In the genomic region with DNA sequence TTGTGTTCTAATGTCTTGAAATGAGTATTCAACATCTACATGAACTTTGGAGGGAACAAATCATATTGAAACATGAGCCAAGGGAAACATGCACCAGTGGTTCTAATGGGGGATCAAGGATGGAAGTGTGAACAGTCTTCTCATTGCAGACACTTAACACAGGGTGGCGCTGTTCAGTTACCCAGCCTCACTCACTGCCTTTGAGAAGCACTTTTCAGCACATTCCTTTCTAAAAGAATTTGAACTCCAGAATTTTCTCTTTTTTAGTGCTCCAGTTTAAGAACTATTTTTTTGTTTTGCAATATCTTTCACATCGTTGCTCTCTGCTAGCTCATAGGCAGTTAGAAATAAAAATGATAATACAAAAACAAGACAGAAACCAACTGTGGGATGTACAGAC, we compare ENCODE assay signal across 8 mouse cellular contexts.
DNase-seq lines count a peak whose midpoint lies in the region; ATAC-seq and TF ChIP-seq lines count a peak whose summit lies in the region.

No protein-coding gene starts in this region.

- TF ChIP-seq POLR2A in cerebellum, adult 2 months (IDR thresholded peaks at IDR 0.05; ENCODE audit: borderline replicate concordance, insufficient read depth, low read length): no peak

- ATAC-seq in midbrain, embryonic 14.5 days (ENCODE audit: low FRiP score, low TSS enrichment): no peak
- no peak for ATAC-seq in midbrain, embryonic 13.5 days
- ATAC-seq in monocyte, adult 5-6 weeks (replicated peaks; ENCODE audit: insufficient number of reproducible peaks, low FRiP score, low TSS enrichment, poor library complexity, severe bottlenecking): peak; percentile 50; the same call in 1 of the 2 replicates

- TF ChIP-seq CTCF in cerebellum, adult 2 months (IDR thresholded peaks at IDR 0.05; ENCODE audit: borderline replicate concordance, insufficient read depth, low read depth, low read length): peak; percentile 40; the same call in 1 of the 2 replicates

- no peaks in the 10 kb centered on the region for H3K36me3 ChIP-seq in midbrain, embryonic 14.5 days (ENCODE audit: control insufficient read depth, insufficient read depth, low read length)
- no peaks in the 10 kb centered on the region for H3K36me3 ChIP-seq in midbrain, embryonic 13.5 days

- no peak overlapping the region for H3K4me3 ChIP-seq in cerebellum, adult 2 months (replicated peaks; ENCODE audit: insufficient read depth, low read depth, low read length)
- no peak overlapping the region for H3K4me3 ChIP-seq in midbrain, embryonic 14.5 days (replicated peaks; ENCODE audit: low read depth, low read length)
- H3K4me3 ChIP-seq in midbrain, embryonic 13.5 days (replicated peaks): no peak overlapping the region

- H3K4me2 ChIP-seq in midbrain, embryonic 14.5 days (ENCODE audit: low read length): no peak overlapping the region
- no peak overlapping the region for H3K4me2 ChIP-seq in midbrain, embryonic 13.5 days (replicated peaks)

- no peaks in the 10 kb centered on the region for H3K27me3 ChIP-seq in cerebellum, adult 2 months (ENCODE audit: control insufficient read depth, insufficient read depth, low read length)
- no peaks in the 10 kb centered on the region for H3K27me3 ChIP-seq in midbrain, embryonic 14.5 days (ENCODE audit: control insufficient read depth, insufficient read depth, low read length)
- H3K27me3 ChIP-seq in midbrain, embryonic 13.5 days: no peaks in the 10 kb centered on the region

- H3K9ac ChIP-seq in midbrain, embryonic 14.5 days (replicated peaks; ENCODE audit: low read length): no peak overlapping the region
- H3K9ac ChIP-seq in midbrain, embryonic 13.5 days (replicated peaks): no peak overlapping the region

- H3K9me3 ChIP-seq in midbrain, embryonic 14.5 days (ENCODE audit: control insufficient read depth, low read length): no peaks in the 10 kb centered on the region
- H3K9me3 ChIP-seq in midbrain, embryonic 13.5 days: no peaks in the 10 kb centered on the region

- H3K4me1 ChIP-seq in cerebellum, adult 2 months (ENCODE audit: control insufficient read depth, insufficient read depth, low read length): no peaks in the 10 kb centered on the region
- no peaks in the 10 kb centered on the region for H3K4me1 ChIP-seq in midbrain, embryonic 14.5 days (ENCODE audit: control insufficient read depth, insufficient read depth, low read length)
- no peaks in the 10 kb centered on the region for H3K4me1 ChIP-seq in midbrain, embryonic 13.5 days (replicated peaks)

- no peak overlapping the region for H3K27ac ChIP-seq in cerebellum, adult 2 months (ENCODE audit: insufficient read depth, low read length)
- no peak overlapping the region for H3K27ac ChIP-seq in midbrain, embryonic 14.5 days (replicated peaks; ENCODE audit: low read depth, low read length)
- H3K27ac ChIP-seq in midbrain, embryonic 13.5 days: no peak overlapping the region

- DNase-seq in cerebellum, adult 2 months: no peak
- no peak for DNase-seq in cerebellum, adult 11 months
- DNase-seq in midbrain, embryonic 14.5 days: peak; percentile 46
- DNase-seq in embryo, embryonic 10 days (ENCODE audit: low spot score): peak; percentile 79
- peak; percentile 53 to 59 for DNase-seq in kidney, postnatal 25 days
- no peak for DNase-seq in cerebellum, adult 9-10 months

- 24% methylated on average over 2 of the region's 2 CpGs for WGBS in cerebellum, adult 2 months
- WGBS in midbrain, embryonic 14.5 days: 20% methylated on average over 2 of the region's 2 CpGs
- WGBS in midbrain, embryonic 13.5 days: 29% methylated on average over 2 of the region's 2 CpGs

Comparison
In these comparisons a context has a peak if more than half of its experiments do, and no peak if none do; other contexts are left out.
1. DNase-seq: peak in midbrain, embryonic 14.5 days (single experiment), embryo, embryonic 10 days (single experiment) and kidney, postnatal 25 days (2 of 2); none in cerebellum, adult 2 months (0 of 2), cerebellum, adult 11 months (single experiment) and cerebellum, adult 9-10 months (single experiment).